Mouse (Mus musculus) bone marrow, adult 2 months (tissue): ENCODE data around the gene Soat2.

Source experiments
- CTCF ChIP-seq: fragments of 200-500 bp; IDR thresholded peaks from 2 replicates; pipeline ENCODE4 v1.5.1; 2011; ENCODE audit warnings: low read length, control low read depth; ENCODE audit not compliant: control insufficient read depth, insufficient read depth
- POLR2A ChIP-seq: fragments of 200-500 bp; IDR thresholded peaks from 2 replicates; pipeline ENCODE4 v1.6.1; 2011; ENCODE audit warnings: low read depth, mild to moderate bottlenecking, control low read depth, low read length, borderline replicate concordance; ENCODE audit not compliant: control insufficient read depth

- TF ChIP-seq CTCF (no peak), POLR2A (no peak)
Observed at GRCm38 (mm10) chr15:102169064-102169463, 18.7 kb downstream of the Soat2 start.
